Mouse (Mus musculus): ENCODE measurements around the gene Frmd6. TPM values are rescaled to one million over a fixed set of nuclear protein-coding genes. Genes with fewer than 3 reads are reported as not detected.
A peak's percentile ranks its signal among the peaks of the same experiment; 100 is the strongest.

Frmd6 gene
- total RNA-seq, 1 experiment from 2014 or later = 5.2 TPM

GRCm38 (mm10) chr12:70804989-70805388 lies 20.3 kb upstream of the Frmd6 start:
- ATAC-seq (ENCODE audit: extremely low read depth, insufficient number of reproducible peaks, low FRiP score, poor library complexity, severe bottlenecking) = no peak

GRCm38 (mm10) chr12:70807543-70807942 lies 17.8 kb upstream of the Frmd6 start:
- no peak for ATAC-seq (ENCODE audit: extremely low read depth, insufficient number of reproducible peaks, low FRiP score, poor library complexity, severe bottlenecking)

GRCm38 (mm10) chr12:70807975-70808374 lies 17.3 kb upstream of the Frmd6 start:
- no peak for ATAC-seq (ENCODE audit: extremely low read depth, insufficient number of reproducible peaks, low FRiP score, poor library complexity, severe bottlenecking)

- no peak for ATAC-seq (ENCODE audit: extremely low read depth, insufficient number of reproducible peaks, low FRiP score, poor library complexity, severe bottlenecking)
These were observed 15.4 kb upstream of the Frmd6 start for GRCm38 (mm10) chr12:70809957-70810356.

- no peak for ATAC-seq (ENCODE audit: extremely low read depth, insufficient number of reproducible peaks, low FRiP score, poor library complexity, severe bottlenecking)
These were observed 13.5 kb upstream of the Frmd6 start for GRCm38 (mm10) chr12:70811772-70812171.

GRCm38 (mm10) chr12:70812176-70812575 lies 13.1 kb upstream of the Frmd6 start:
- no peak for ATAC-seq (ENCODE audit: extremely low read depth, insufficient number of reproducible peaks, low FRiP score, poor library complexity, severe bottlenecking)

GRCm38 (mm10) chr12:70812822-70813465 lies 12.4 kb upstream of the Frmd6 start:
- ATAC-seq (ENCODE audit: extremely low read depth, insufficient number of reproducible peaks, low FRiP score, poor library complexity, severe bottlenecking) = no peak

GRCm38 (mm10) chr12:70816731-70817130 lies 8.6 kb upstream of the Frmd6 start:
- ATAC-seq (ENCODE audit: extremely low read depth, insufficient number of reproducible peaks, low FRiP score, poor library complexity, severe bottlenecking) = no peak

- no peak for ATAC-seq (ENCODE audit: extremely low read depth, insufficient number of reproducible peaks, low FRiP score, poor library complexity, severe bottlenecking)
These were observed 1.3 kb upstream of the Frmd6 start for GRCm38 (mm10) chr12:70824017-70824416.

GRCm38 (mm10) chr12:70825651-70826317 lies 470 bp downstream of the Frmd6 start:
- peak; percentile 23 for ATAC-seq (ENCODE audit: extremely low read depth, insufficient number of reproducible peaks, low FRiP score, poor library complexity, severe bottlenecking)

- no peak for ATAC-seq (ENCODE audit: extremely low read depth, insufficient number of reproducible peaks, low FRiP score, poor library complexity, severe bottlenecking)
These were observed 1.2 kb downstream of the Frmd6 start for GRCm38 (mm10) chr12:70826318-70827072.

- no peak for ATAC-seq (ENCODE audit: extremely low read depth, insufficient number of reproducible peaks, low FRiP score, poor library complexity, severe bottlenecking)
These were observed 2.0 kb downstream of the Frmd6 start for GRCm38 (mm10) chr12:70827187-70827900.

GRCm38 (mm10) chr12:70827901-70828271 lies 2.6 kb downstream of the Frmd6 start:
- no peak for ATAC-seq (ENCODE audit: extremely low read depth, insufficient number of reproducible peaks, low FRiP score, poor library complexity, severe bottlenecking)

- ATAC-seq (ENCODE audit: extremely low read depth, insufficient number of reproducible peaks, low FRiP score, poor library complexity, severe bottlenecking) = no peak
These were observed 5.8 kb downstream of the Frmd6 start for GRCm38 (mm10) chr12:70830982-70831566.

- ATAC-seq (ENCODE audit: extremely low read depth, insufficient number of reproducible peaks, low FRiP score, poor library complexity, severe bottlenecking) = no peak
These were observed 7.1 kb downstream of the Frmd6 start for GRCm38 (mm10) chr12:70832216-70832998.

- no peak for ATAC-seq (ENCODE audit: extremely low read depth, insufficient number of reproducible peaks, low FRiP score, poor library complexity, severe bottlenecking)
These were observed 7.7 kb downstream of the Frmd6 start for GRCm38 (mm10) chr12:70833050-70833449.

GRCm38 (mm10) chr12:70834043-70834442 lies 8.7 kb downstream of the Frmd6 start:
- no peak for ATAC-seq (ENCODE audit: extremely low read depth, insufficient number of reproducible peaks, low FRiP score, poor library complexity, severe bottlenecking)

GRCm38 (mm10) chr12:70835004-70835403 lies 9.7 kb downstream of the Frmd6 start:
- ATAC-seq (ENCODE audit: extremely low read depth, insufficient number of reproducible peaks, low FRiP score, poor library complexity, severe bottlenecking) = no peak
